In genomic region chr13:96670019-96670405, GRCm38 (mm10) we compare ENCODE assay signal across 8 mouse cellular contexts. TPM values are rescaled to one million over a fixed set of nuclear protein-coding genes. Genes with fewer than 3 reads are reported as not detected.
DNase-seq lines count a peak whose midpoint lies in the region; ATAC-seq lines count a peak whose summit lies in the region.

No protein-coding gene starts in this region.

- no peaks in the 10 kb centered on the region for H3K9me3 ChIP-seq in limb, embryonic 11.5 days (ENCODE audit: control insufficient read depth, low read length)
- no peaks in the 10 kb centered on the region for H3K9me3 ChIP-seq in stomach, embryonic 14.5 days (ENCODE audit: control insufficient read depth, low read depth, low read length)

- peak; percentile 15 for DNase-seq in cerebellum, adult 9-10 months
- DNase-seq in cerebellum, postnatal 25 days: no peak
- DNase-seq in spleen, adult 12 weeks (ENCODE audit: low spot score): peak; percentile 1
- no peak for DNase-seq in spleen, postnatal 36 days (ENCODE audit: low spot score in 2 of 2)
- DNase-seq in limb, embryonic 11.5 days (ENCODE audit: low spot score): no peak
- no peak for DNase-seq in adrenal gland, adult 8-10 months
- no peak for DNase-seq in gastrocnemius, adult 8-10 months (ENCODE audit: low spot score in 2 of 2)

- H3K4me2 ChIP-seq in limb, embryonic 11.5 days (ENCODE audit: low read depth, severe bottlenecking): peak overlapping the region; percentile 52
- H3K4me2 ChIP-seq in stomach, embryonic 14.5 days (replicated peaks; ENCODE audit: low read depth, low read length): peak overlapping the region; percentile 69

- no peaks in the 10 kb centered on the region for H3K27me3 ChIP-seq in limb, embryonic 11.5 days (ENCODE audit: control insufficient read depth, insufficient read depth, low read length)
- H3K27me3 ChIP-seq in stomach, embryonic 14.5 days (ENCODE audit: control insufficient read depth, insufficient read depth, low read length): no peaks in the 10 kb centered on the region

- peak overlapping the region; percentile 59 for H3K4me3 ChIP-seq in limb, embryonic 11.5 days (ENCODE audit: low read depth, low read length)
- H3K4me3 ChIP-seq in stomach, embryonic 14.5 days (ENCODE audit: low read depth, low read length): peak overlapping the region; percentile 99

- peaks cover 8% of the 10 kb centered on the region for H3K4me1 ChIP-seq in limb, embryonic 11.5 days (ENCODE audit: control insufficient read depth, insufficient read depth, low read length)
- peaks cover 28% of the 10 kb centered on the region for H3K4me1 ChIP-seq in stomach, embryonic 14.5 days (ENCODE audit: control insufficient read depth, insufficient read depth, low read length)

- H3K36me3 ChIP-seq in limb, embryonic 11.5 days (ENCODE audit: control insufficient read depth, insufficient read depth, low read length): peaks cover 4% of the 10 kb centered on the region
- H3K36me3 ChIP-seq in stomach, embryonic 14.5 days (ENCODE audit: control insufficient read depth, insufficient read depth, low read length): peaks cover 15% of the 10 kb centered on the region

- no peak for ATAC-seq in limb, embryonic 11.5 days (ENCODE audit: insufficient number of reproducible peaks, low FRiP score, low TSS enrichment, low read depth)
- ATAC-seq in stomach, embryonic 14.5 days (ENCODE audit: insufficient number of reproducible peaks, insufficient read depth, low FRiP score, low read depth): no peak

- peak overlapping the region; percentile 68 for H3K27ac ChIP-seq in limb, embryonic 11.5 days (replicated peaks; ENCODE audit: low read depth, low read length)
- H3K27ac ChIP-seq in stomach, embryonic 14.5 days (ENCODE audit: low read length): peak overlapping the region; percentile 84

- H3K9ac ChIP-seq in limb, embryonic 11.5 days (ENCODE audit: low read length): peak overlapping the region; percentile 84
- peak overlapping the region; percentile 85 for H3K9ac ChIP-seq in stomach, embryonic 14.5 days (replicated peaks; ENCODE audit: low read depth, low read length)

- 4% methylated on average over 13 of the region's 13 CpGs for WGBS in limb, embryonic 11.5 days
- WGBS in stomach, embryonic 14.5 days: 3% methylated on average over 13 of the region's 13 CpGs

RNA-seq across cellular contexts. Expression of gene Hmgcr, which starts 0.7 kb away (rescaled TPM):
- 132 and 142 TPM in 2 replicates for polyA plus RNA-seq in limb, embryonic 11.5 days (2014; fragmentation: Nextera tagmentation; extraction: Ambion mirVana)
- polyA plus RNA-seq in stomach, embryonic 14.5 days (2014; fragmentation: Nextera tagmentation; extraction: Ambion mirVana): 101 and 104 TPM in 2 replicates
- 100 to 1,000 TPM in 2 of 4 experiments, 10 to 100 TPM in 2; 38.3 to 158 (median 100) TPM for total RNA-seq in adrenal gland, adult 8-10 months (2022)
- total RNA-seq in gastrocnemius, adult 8-10 months (2022): 1 to 10 TPM; 2.3 to 4.3 (median 3.8) TPM

Comparison
In these comparisons a context has a peak if more than half of its experiments do, and no peak if none do; other contexts are left out.
1. DNase-seq: peak in cerebellum, adult 9-10 months (single experiment) and spleen, adult 12 weeks (single experiment); none in cerebellum, postnatal 25 days (0 of 2), spleen, postnatal 36 days (0 of 2), limb, embryonic 11.5 days (single experiment), adrenal gland, adult 8-10 months (single experiment) and gastrocnemius, adult 8-10 months (0 of 2).
2. RNA of gene Hmgcr, which starts 0.7 kb away (total RNA-seq): 38.3 to 158 TPM in adrenal gland, adult 8-10 months; 2.3 to 4.3 TPM in gastrocnemius, adult 8-10 months; every median in the first group is over 4 times any median in the second.